Mouse (Mus musculus): ENCODE measurements around the gene Tmem63b. TPM values are rescaled to one million over a fixed set of nuclear protein-coding genes. Genes with fewer than 3 reads are reported as not detected.

Gene Tmem63b
- polyA plus RNA-seq, 1 experiment from 2014 or later: 109 TPM

DNA sequence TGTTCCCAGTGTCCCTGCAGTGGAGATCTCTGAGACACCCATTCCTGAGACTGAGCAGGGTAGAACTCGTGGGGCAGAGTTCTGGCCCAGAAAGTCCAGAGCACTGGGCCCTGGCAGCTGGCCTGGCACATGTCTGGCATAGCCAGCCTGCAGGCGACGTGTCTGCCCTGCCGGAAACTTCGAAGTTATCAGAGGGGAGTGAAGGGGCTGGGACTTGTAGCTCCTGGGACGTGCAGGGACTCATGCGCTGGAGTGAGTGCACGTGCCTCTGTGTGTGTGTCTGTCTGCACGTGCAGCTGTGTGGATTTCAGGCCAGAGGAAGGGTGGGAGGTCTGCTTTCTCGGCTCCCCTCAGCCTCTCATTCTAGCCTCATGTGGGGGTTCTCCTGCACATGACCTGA lies 42.7 kb upstream of the Tmem63b start:
- no peaks in the 10 kb centered on the region for H3K27me3 ChIP-seq
- CTCF ChIA-PET: interaction anchor here (1.4 kb wide), 1 partner anchor 52 kb away, joined by 3 read pairs; no protein-coding TSS in a partner anchor
- POLR2A ChIA-PET: interaction anchor here (0.8 to 0.9 kb wide), 2 partner anchors 145 to 303 kb away, joined by 3 to 4 read pairs; partner anchors contain the start of gene Vegfa
- TF ChIP-seq CTCF (IDR thresholded peaks at IDR 0.05): no peak
- no peak for ATAC-seq
- in situ Hi-C loops (cut with MboI; ENCODE audit: low pct_unique_long_range_greater_than_20kb): loop anchor here (5.0 kb wide), 1 partner anchor 403 kb away; no protein-coding TSS in a partner anchor
- DNase-seq (ENCODE audit: low read depth, low spot score): no peak

- CTCF ChIA-PET: interaction anchor here (1.4 kb wide), 1 partner anchor 51 kb away, joined by 3 read pairs; no protein-coding TSS in a partner anchor
- no peak for TF ChIP-seq CTCF (IDR thresholded peaks at IDR 0.05)
- POLR2A ChIA-PET: interaction anchor here (0.9 kb wide), 1 partner anchor 305 kb away, joined by 4 read pairs; the partner anchor contains the start of gene Vegfa
- H3K27me3 ChIP-seq: no peaks in the 10 kb centered on the region
- DNase-seq (ENCODE audit: low read depth, low spot score) (no peak), ATAC-seq (no peak)
- in situ Hi-C loops (cut with MboI; ENCODE audit: low pct_unique_long_range_greater_than_20kb): loop anchor here (5.0 kb wide), 1 partner anchor 404 kb away; no protein-coding TSS in a partner anchor
These were observed 41.4 kb upstream of the Tmem63b start for GRCm38 (mm10) chr17:45727983-45728723.

GRCm38 (mm10) chr17:45727481-45727880 lies 40.8 kb upstream of the Tmem63b start:
- in situ Hi-C loops (cut with MboI; ENCODE audit: low pct_unique_long_range_greater_than_20kb): loop anchor here (5.0 kb wide), 1 partner anchor 405 kb away; no protein-coding TSS in a partner anchor
- ChIA-PET CTCF (no interaction called here), POLR2A (no interaction called here)
- no peak for ATAC-seq
- no peak for DNase-seq (ENCODE audit: low read depth, low spot score)
- no peak for TF ChIP-seq CTCF (IDR thresholded peaks at IDR 0.05)
- no peaks in the 10 kb centered on the region for H3K27me3 ChIP-seq

- CTCF ChIA-PET: no interaction called here
- no peak for ATAC-seq
- H3K27me3 ChIP-seq: no peaks in the 10 kb centered on the region
- DNase-seq (ENCODE audit: low read depth, low spot score): no peak
- TF ChIP-seq CTCF (IDR thresholded peaks at IDR 0.05): no peak
- POLR2A ChIA-PET: interaction anchor here (1.2 kb wide), 1 partner anchor 307 kb away, joined by 3 read pairs; no protein-coding TSS in a partner anchor
- in situ Hi-C loops (cut with MboI; ENCODE audit: low pct_unique_long_range_greater_than_20kb): loop anchor here (5.0 kb wide), 1 partner anchor 406 kb away; no protein-coding TSS in a partner anchor
These were observed 39.5 kb upstream of the Tmem63b start for GRCm38 (mm10) chr17:45726249-45726648.

- DNase-seq (ENCODE audit: low read depth, low spot score) (no peak), ATAC-seq (no peak)
- ChIA-PET CTCF (interaction anchor here (0.8 to 1.9 kb wide), 15 partner anchors 10 to 315 kb away, joined by 3 to 8 read pairs (median 4); partner anchors contain the start of gene Tmem63b), POLR2A (interaction anchor here (0.6 to 1.0 kb wide), 2 partner anchors 14 to 150 kb away, joined by 3 to 4 read pairs; no protein-coding TSS in a partner anchor)
- in situ Hi-C loops (cut with MboI; ENCODE audit: low pct_unique_long_range_greater_than_20kb): loop anchor here (5.0 kb wide), 1 partner anchor 137 kb away; no protein-coding TSS in a partner anchor
- peak; percentile 4 for TF ChIP-seq CTCF (IDR thresholded peaks at IDR 0.05)
- no peaks in the 10 kb centered on the region for H3K27me3 ChIP-seq
These were observed 37.8 kb upstream of the Tmem63b start for GRCm38 (mm10) chr17:45724574-45724921.

- ATAC-seq: no peak
- CTCF ChIA-PET: interaction anchor here (0.8 to 1.9 kb wide), 15 partner anchors 11 to 309 kb away, joined by 3 to 8 read pairs (median 4); partner anchors contain the start of gene Tmem63b
- H3K27me3 ChIP-seq: no peaks in the 10 kb centered on the region
- POLR2A ChIA-PET: interaction anchor here (1.0 kb wide), 1 partner anchor 13 kb away, joined by 3 read pairs; no protein-coding TSS in a partner anchor
- TF ChIP-seq CTCF (IDR thresholded peaks at IDR 0.05): peak; percentile 89
- in situ Hi-C loops (cut with MboI; ENCODE audit: low pct_unique_long_range_greater_than_20kb): loop anchor here (5.0 kb wide), 1 partner anchor 137 kb away; no protein-coding TSS in a partner anchor
- DNase-seq (ENCODE audit: low read depth, low spot score): no peak
These were observed 37.2 kb upstream of the Tmem63b start for GRCm38 (mm10) chr17:45723732-45724573.

DNA sequence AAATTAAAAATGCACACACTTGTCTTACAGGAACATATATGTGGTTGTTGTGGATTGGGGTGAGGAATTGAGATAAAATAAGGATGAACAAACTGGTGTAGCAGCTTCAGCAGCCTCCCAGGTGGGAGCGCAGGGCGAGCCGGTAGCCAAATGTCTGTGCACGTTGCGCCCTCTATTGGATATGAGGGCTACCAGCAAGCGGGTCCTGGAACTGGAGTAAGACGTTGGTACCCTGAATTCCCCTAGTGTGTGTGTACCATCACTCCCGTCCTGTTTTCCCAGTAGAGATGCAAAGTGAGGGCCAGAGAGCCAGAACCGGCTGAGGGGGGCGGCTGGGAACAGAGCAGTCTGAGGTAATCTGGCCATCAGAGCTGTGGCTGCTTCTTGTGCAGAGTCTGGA lies 31.6 kb upstream of the Tmem63b start:
- in situ Hi-C loops (cut with MboI; ENCODE audit: low pct_unique_long_range_greater_than_20kb): loop anchor here (5.0 kb wide), 1 partner anchor 46 kb away; no protein-coding TSS in a partner anchor
- H3K27me3 ChIP-seq: no peaks in the 10 kb centered on the region
- ATAC-seq (peak; percentile 50), DNase-seq (ENCODE audit: low read depth, low spot score) (no peak)
- peak; percentile 87 for TF ChIP-seq CTCF (IDR thresholded peaks at IDR 0.05)
- ChIA-PET POLR2A (no interaction called here), CTCF (interaction anchor here (1.0 to 2.4 kb wide), 9 partner anchors 15 to 137 kb away, joined by 3 to 23 read pairs (median 4); partner anchors contain the start of gene Tmem63b)

- no peak for DNase-seq (ENCODE audit: low read depth, low spot score)
- TF ChIP-seq CTCF (IDR thresholded peaks at IDR 0.05): no peak
- H3K27me3 ChIP-seq: no peaks in the 10 kb centered on the region
- no peak for ATAC-seq
- ChIA-PET CTCF (no interaction called here), POLR2A (no interaction called here)
- in situ Hi-C loops (cut with MboI; ENCODE audit: low pct_unique_long_range_greater_than_20kb): no loop called here
These were observed 24.8 kb upstream of the Tmem63b start for GRCm38 (mm10) chr17:45711525-45711924.

DNA sequence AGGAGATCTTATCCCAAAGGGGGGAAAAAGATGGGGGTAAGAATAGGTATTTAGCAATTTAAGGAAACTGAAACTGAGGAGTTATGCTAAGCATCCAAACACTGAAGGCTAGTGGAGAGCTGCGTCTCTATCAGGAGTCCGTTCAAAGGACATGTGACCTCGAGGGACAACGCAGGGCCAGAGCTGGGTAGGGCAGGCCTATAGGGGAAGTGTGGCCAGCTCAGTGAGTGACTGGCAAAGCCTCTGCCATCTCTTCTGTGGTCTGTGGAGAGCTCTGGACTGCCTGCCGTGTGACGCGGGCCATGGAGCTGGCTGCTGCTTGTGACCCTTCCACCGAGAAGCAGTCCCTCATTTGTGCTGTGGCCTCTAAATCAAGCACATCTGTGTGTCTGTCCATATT lies 23.7 kb upstream of the Tmem63b start:
- ATAC-seq (no peak), DNase-seq (ENCODE audit: low read depth, low spot score) (no peak)
- CTCF ChIA-PET: interaction anchor here (2.2 kb wide), 1 partner anchor 14 kb away, joined by 6 read pairs; no protein-coding TSS in a partner anchor
- TF ChIP-seq CTCF (IDR thresholded peaks at IDR 0.05): no peak
- no peaks in the 10 kb centered on the region for H3K27me3 ChIP-seq
- POLR2A ChIA-PET: interaction anchor here (0.9 kb wide), 1 partner anchor 14 kb away, joined by 3 read pairs; no protein-coding TSS in a partner anchor
- in situ Hi-C loops (cut with MboI; ENCODE audit: low pct_unique_long_range_greater_than_20kb): no loop called here

- CTCF ChIA-PET: interaction anchor here (2.2 kb wide), 1 partner anchor 14 kb away, joined by 6 read pairs; no protein-coding TSS in a partner anchor
- TF ChIP-seq CTCF (IDR thresholded peaks at IDR 0.05): no peak
- in situ Hi-C loops (cut with MboI; ENCODE audit: low pct_unique_long_range_greater_than_20kb): no loop called here
- H3K27me3 ChIP-seq: no peaks in the 10 kb centered on the region
- ATAC-seq (no peak), DNase-seq (ENCODE audit: low read depth, low spot score) (no peak)
- POLR2A ChIA-PET: no interaction called here
These were observed 23.1 kb upstream of the Tmem63b start for GRCm38 (mm10) chr17:45709829-45710228.
